Mouse (Mus musculus) megakaryocyte, adult 5-6 weeks (primary cell): ENCODE measurements around the gene Leng9. TPM values are rescaled to one million over a fixed set of nuclear protein-coding genes. Genes with fewer than 3 reads are reported as not detected.

Source experiments
- ATAC-seq: 2 replicates; pipeline ENCODE4 v1.8.0; 2016; ENCODE audit warnings: mild to moderate bottlenecking, inconsistent platforms; ENCODE audit not compliant: poor library complexity, severe bottlenecking
- total RNA-seq, 2 experiments: library from RNA; stranded (forward) in 1 of 2; stranded (reverse) in 1 of 2; fragments of 153-499, 151-499 nt in 1 of 2; fragments of 221-1000, 200-1000 nt in 1 of 2; gene quantifications; 2 replicates each; pipeline versions ENCODE4 v1.2.3 to v1.2.4; 2015 to 2017

The Leng9 gene
- total RNA-seq, 2 experiments from 2014 or later: 2.6 to 5.2 TPM

DNA sequence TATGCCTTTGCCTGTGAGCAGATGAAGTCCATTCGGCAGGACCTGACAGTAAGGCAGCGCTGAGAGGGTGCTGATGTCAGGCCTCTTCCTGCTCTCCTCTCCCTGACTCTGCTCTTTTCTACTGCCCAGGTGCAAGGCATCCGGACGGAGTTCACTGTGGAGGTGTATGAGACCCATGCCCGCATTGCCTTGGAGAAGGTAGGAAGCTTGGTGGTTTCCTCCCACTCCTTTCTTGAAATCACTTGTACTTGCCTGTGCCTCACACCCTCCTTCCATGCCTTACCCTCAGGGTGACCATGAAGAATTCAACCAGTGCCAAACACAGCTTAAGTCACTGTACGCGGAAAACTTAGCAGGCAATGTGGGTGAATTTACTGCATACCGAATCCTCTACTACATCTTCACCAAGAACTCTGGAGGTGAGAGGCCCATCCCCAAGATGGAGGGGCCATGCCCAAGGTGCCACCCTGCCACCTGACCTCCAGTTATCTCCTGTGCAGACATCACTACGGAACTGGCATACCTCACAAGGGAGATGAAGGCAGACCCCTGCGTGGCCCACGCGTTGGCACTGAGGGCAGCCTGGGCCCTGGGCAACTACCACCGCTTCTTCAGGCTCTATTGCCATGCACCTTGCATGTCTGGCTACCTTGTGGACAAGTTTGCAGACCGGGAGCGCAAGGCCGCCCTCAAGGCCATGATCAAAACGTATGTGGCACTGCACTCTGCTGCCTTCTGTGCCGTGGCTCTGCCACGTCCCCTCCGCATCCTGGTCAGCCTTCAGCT lies 5.2 kb downstream of the Leng9 start:
- ATAC-seq: no peak

GRCm38 (mm10) chr7:4144046-4144445 lies 6.1 kb downstream of the Leng9 start:
- no peak for ATAC-seq

DNA sequence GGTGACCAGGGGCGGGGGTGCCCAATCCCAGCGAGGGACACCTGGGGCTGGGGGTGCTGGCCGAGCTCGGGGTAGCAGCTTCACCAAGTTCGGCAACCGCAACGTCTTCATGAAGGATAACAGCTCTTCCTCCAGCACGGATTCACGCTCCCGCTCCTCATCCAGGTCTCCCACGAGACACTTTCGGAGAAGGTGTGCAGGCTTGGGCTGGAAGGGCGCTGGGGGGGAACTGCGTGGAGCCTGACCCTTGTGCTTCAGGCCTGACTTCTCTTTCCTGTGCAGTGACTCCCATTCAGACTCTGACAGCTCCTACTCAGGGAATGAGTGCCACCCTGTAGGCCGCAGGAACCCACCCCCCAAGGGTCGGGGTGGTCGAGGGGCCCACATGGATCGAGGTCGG lies 6.7 kb downstream of the Leng9 start:
- ATAC-seq: no peak

- ATAC-seq: no peak
Observed at GRCm38 (mm10) chr7:4142796-4143445, 7.3 kb downstream of the Leng9 start.

GRCm38 (mm10) chr7:4141648-4142325 lies 8.4 kb downstream of the Leng9 start:
- no peak for ATAC-seq

DNA sequence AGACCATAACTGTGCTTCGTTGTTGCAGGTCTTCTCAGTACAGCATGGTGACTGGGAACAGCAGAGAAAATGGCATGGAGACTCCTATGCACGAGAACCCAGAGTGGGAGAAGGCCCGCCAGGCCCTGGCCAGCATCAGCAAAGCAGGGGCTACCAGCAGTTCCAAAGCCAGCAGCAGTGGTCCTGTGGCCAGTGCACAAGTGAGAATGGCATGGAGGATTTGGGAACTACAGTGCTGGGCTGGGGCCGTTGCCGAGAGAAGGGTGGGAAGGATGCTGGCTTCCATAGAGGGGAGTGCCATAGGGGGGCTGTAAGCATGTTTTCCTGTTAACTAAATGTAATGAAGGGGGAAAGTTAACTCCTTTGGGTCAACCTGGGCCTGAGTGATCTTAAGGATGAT lies 10.8 kb downstream of the Leng9 start:
- ATAC-seq: no peak

GRCm38 (mm10) chr7:4138671-4139070 lies 11.5 kb downstream of the Leng9 start:
- ATAC-seq: no peak

DNA sequence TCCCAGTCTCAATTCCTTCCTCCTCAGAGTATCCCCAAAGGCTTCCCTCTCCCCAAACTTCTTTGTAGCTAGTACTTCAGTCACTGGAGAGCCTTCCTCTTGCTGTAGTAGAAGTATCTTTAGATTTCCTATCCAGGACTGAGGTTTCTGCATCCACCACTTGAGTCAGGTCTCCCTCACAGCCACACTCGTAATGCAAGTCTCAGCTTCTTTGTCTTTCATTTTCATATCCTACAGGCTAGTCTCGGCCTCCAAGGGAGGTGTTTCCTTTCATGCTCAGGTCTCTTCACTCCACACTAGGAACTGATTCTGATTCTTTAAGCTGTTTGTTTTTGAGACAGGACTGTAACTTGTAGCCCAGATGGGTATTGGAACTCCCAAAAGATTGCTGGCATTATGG lies 12.0 kb downstream of the Leng9 start:
- no peak for ATAC-seq

DNA sequence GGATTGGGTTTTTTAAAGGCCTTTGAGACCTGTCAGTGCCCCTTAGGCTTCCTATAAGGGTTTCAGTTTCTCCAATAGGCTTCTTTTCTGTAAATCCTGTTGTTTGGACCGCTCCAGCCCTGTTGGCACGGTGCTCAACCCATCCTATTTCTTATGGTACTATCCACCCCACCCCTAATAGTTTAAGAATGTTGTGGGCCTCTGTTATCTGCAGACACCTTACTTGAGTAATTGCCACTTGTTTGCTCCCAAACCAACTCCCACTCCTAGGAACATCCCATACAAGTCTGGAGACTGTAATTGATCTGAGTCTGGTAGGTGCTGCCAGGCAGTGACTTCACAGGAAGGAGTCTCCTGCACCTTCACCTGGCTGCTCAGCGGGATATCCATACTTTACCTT lies 12.4 kb downstream of the Leng9 start:
- no peak for ATAC-seq

- ATAC-seq: peak; percentile 95
Observed at GRCm38 (mm10) chr7:4136771-4137531, 13.2 kb downstream of the Leng9 start, which contains the start of gene Leng8. Gene Leng8, plus strand, starts transcription at chr7:4137039.

DNA sequence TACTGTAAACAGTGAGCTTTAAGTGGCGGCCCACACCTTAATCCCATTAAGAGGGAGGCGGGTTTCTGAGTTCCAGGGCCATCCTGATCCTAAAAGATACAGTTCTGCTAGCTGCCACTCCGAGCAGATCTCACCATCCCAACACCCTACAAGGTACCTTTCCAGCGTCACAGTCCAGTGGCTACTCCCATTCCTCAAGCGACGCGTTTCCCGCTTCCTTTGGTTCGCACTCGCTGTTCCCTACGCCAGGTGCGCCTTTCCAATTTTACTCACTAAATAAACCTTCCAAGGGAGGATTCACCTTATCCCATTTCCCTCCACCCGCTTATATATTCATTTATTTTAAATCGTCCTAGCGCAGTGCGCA lies 13.8 kb downstream of the Leng9 start:
- no peak; the same call in 1 of the 2 replicates for ATAC-seq

DNA sequence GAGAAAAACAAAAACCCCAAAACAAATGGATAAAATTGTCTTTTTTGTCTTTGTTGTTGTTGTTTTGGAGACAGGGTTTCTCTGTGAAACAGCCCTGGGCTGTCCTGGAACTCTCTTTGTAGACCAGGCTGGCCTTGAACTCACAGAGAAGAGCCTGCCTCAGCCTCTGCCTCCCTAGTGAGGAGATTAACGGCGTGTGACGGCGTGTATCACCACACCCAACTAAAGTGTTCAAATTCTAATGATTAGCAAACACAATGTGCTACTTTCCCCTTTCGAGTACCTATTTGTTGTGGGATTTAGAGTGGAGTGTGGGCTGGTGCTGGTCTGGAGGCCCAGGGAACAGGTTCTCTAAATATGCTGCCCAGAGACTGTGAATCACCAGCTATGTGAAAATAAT lies 15.3 kb downstream of the Leng9 start:
- ATAC-seq: no peak

GRCm38 (mm10) chr7:4132998-4133397 lies 17.2 kb downstream of the Leng9 start:
- no peak for ATAC-seq

GRCm38 (mm10) chr7:4132581-4132980 lies 17.6 kb downstream of the Leng9 start:
- no peak for ATAC-seq

- ATAC-seq: no peak
Observed at GRCm38 (mm10) chr7:4131964-4132363, 18.2 kb downstream of the Leng9 start.

DNA sequence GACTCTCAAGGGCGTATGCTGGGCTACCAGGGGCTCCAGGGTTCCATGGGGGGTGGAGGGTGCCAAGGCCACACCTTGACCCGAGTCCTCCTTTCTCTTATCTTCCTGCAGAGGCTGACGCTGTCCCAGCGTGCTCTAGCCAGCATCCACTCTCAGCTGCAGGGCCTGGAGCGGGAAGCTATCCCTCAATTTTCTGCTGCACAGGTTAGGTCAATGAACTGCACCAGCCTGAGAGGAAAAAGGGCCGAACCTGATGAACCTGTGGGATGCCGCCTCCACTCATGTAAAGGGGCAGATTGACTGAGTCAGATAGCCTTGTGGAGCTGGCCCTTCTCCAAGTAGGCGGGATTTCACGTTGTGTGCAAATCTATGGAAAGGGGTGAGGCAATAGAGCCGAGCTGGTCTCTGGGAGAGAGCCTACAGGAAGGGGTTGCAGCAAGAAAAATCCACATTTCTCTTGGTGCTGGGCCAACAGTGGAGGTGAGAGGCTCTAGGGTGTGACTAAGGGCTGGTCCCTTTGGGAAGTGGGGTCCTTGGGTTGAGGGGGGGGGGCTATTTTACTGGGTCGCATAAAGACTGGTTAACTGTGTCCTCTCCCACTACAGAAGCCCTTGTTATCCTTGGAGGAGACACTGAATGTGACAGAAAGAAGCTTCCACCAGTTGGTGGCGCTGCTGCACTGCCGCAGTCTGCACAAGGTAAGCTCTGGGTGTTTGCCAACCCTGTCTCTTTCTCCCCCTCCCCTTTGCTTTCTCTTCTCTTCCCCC lies 19.3 kb downstream of the Leng9 start:
- ATAC-seq: peak; percentile 94

DNA sequence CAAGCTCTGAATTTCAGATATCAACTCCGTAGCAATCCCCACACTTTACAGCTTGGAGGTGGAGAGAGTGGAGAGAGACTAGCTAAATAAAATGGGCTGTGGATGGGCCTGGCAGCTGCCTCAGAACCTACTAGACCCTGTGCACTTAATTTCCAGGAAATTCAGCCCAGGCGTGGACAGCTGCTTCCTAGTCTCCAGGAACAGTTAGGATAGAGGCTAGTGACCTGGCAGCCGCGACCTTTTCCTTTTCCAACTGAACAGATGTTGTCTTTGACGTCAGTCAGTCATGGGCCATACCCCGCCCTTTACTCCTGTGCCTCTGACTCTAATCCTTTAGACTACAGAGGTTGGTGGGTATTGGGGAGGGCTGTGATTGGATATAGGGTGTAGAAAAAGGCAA lies 21.3 kb downstream of the Leng9 start:
- ATAC-seq: no peak

DNA sequence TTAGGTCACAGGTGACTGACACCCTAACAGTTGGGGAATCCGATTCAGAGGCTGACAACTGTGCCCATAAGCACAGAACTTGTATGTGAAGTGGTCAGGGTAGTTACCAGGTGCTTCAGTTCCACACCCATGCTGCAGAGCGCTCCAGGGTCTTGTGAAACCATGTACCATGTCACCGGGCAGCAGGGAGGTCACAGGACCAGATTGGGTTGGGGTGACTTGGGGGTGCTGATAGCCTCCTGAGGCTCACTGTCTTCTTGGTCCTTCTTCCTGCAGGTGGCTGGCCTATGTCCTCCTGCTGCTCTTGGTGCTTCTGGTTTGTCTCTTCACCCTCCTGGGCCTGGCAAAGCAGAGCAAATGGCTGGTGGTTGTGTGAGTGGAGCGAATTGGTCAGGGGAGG lies 22.3 kb downstream of the Leng9 start:
- ATAC-seq: no peak

DNA sequence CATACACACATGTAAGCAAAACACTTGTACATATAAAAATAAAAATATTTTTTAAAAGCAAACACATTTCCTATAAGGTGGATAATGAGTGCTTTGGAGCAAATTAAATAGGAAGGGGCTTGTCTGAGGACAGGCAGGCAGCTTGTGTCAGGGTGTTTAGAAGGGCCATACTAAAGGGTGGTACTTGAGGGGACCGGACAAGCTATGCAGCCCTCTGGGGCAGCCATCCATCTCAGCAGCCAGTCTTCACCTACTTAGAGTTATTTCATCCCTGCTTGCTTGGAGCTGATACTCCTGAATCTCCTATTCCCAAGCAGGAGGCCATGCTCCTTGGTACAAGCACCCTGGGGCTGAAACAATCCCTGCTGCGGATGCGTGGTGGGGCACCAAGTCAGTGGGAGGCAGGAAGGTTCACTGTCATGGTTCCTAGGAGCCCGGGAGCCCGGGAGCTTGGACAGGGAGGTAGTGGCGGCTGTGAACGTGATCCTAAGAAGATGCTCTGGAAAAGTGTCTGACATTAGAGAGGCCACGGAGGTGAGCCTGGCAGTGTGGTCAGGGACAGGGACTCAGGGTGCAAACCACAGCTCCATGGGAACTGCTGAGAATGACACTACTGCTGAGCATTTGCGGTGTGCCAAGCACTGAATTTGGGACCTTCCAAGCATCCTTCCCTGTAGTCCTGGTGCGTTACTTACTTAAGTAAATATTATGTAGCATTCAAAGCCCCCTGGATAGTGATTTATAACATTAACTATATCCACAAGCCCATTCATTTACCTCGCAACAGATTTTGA lies 23.0 kb downstream of the Leng9 start:
- no peak for ATAC-seq

DNA sequence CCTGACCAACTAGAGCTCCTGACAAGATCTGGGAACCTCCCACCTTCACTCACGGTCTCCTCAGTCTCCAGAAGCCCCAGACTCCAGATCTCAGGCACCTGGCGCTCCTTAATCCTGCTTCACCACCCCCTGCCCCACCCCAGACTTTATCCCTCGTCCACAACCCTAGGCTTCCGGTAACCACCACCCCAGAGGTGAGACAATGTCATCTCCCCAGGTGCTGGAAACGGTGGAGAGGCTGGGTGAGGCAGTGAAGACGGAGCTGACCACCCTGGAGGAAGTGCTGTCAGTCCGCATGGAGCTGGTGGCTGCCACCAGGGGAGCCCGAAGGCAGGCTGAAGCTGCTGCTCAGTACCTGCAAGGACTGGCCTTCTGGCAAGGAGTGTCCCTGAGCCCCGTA lies 24.9 kb downstream of the Leng9 start:
- ATAC-seq: no peak
